Mouse (Mus musculus): ENCODE data around the gene Emilin1. TPM values are rescaled to one million over a fixed set of nuclear protein-coding genes. Genes with fewer than 3 reads are reported as not detected.

Emilin1 gene
- total RNA-seq, 2 experiments from 2014 or later = 100 to 114 TPM

DNA sequence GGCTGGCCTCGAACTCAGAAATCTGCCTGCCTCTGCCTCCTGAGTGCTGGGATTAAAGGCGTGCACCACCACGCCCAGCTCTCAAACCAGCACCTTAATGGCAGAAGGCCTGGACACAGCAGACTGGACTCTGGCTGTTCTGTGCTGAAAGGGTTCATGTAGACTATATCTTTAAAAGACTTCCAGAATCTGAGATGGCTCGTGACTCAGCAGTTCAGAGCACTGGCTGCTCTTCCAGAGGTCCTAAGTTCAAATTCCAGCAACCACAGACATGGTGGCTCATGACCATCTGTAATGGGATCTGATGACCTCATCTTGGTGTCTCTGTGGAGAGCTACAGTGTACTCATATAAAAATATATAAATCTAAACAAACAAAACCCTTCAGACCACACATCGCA, 11.3 kb upstream of the Emilin1 start:
- DNase-seq (ENCODE audit: low spot score in 2 of 2) = no peak

DNA sequence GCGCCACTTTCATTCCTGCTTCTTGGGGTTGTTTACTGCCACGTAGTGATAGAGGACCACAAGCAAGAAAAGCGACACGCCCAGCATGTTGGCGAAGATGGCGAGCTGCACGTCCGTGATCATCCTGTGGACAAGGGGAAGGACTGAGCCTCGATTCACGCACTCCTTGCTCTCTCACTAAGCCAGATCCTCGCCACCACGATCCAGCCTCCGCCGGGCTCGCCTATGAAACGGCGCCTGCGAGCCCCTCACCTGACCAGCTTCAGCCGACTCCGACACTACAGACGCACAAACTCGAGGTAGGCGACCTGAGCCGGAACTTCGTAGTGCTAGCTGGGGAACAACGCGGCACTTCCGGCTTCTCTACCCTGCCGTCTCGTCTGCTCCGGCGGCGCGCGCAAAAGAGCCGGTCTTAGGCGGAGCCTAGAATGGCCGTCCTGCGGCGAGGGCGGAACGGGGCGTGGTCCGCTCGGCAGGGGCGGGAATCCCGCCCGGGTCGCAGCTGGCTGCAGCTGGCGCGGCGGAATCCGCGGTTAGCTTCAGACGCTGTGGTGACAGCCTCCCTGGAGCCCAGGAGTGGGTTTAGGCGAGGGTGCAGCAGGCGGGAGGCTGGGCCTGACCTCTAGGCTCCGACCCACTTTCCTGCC, 5.7 kb upstream of the Emilin1 start, which contains the start of gene Ost4:
TSS of gene Ost4 (minus strand) at position 376 of the 647 bp plus-strand sequence.
- DNase-seq (ENCODE audit: low spot score in 2 of 2) = peak; percentile 91 to 94

DNA sequence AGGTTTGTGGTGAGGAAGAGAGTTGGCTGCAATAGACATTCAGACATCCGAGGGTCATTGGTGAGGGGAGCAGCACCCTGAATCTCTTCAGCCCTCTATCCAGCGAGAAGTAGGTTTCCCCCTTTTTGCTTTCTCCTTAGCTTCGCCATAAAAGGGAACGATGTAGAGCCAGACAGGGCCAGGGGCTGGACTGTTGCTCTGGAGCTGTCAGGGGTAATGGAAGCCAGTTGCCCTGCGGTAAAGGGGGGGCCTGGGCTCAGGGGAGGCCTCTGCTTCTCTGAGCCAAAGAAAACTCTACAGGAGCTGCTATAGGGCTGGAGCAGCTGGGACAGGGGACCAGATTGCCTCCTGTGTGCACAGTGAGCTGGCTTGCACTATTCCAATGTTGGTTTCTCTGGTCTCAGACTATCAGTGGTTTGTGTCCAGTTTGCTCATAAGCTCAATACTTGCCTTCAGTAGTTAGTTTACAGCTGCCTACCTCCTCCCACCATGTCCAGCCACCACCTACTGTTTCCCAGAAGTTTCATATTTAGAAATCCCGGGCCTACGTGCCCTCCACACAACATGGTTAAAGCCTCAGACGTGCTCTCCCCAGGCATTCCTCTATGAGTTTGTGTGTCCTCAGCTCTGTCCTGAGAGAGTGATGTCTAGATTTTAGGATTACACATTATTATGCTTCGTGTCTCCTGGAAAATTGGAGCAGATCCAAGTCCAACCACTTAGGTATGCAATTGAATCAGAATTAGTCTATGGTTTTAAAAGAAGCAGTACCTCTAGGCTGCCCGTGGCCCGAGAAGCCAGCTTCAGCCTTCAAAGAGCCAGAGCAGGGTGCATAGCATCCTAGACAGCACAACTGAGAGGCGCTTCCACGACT, 4.5 kb upstream of the Emilin1 start:
- DNase-seq (ENCODE audit: low spot score in 2 of 2) = no peak

DNA sequence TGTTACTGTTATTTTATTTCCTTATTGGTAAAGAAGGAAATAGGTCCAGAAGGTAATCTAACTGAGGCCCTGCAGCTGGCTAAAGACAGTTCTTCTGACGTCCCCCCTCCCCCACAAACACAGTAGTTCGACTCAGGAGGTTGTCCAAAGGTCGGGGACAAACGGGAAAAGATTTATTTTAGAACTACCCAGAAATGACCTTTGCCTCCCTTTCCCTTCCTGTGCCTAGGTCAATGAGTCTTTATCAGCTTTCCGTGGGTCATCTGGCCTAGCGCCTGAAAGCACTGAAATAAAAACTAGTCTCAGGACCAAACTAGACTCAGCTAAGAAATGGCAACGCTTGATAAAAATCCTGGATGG, 3.9 kb upstream of the Emilin1 start:
- DNase-seq (ENCODE audit: low spot score in 2 of 2) = no peak

DNA sequence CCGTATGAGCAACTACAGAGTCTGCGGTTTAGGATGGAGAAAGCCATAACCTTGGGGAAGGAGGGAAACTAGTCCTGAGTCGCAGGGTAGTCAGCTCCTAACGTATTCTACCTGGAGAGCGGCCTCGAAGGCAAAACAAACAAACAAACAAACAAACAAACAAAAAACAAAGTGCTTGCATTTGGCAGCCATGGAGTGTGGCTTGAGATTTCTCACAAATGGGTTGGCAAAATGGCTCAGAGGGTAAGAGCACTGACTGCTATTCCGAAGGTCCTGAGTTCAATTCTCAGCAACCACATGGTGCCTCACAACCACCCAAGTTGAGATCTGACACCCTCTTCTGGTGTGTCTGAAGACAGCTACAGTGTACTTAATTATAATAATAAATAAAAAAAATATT, 3.3 kb upstream of the Emilin1 start:
- DNase-seq (ENCODE audit: low spot score in 2 of 2) = no peak

DNA sequence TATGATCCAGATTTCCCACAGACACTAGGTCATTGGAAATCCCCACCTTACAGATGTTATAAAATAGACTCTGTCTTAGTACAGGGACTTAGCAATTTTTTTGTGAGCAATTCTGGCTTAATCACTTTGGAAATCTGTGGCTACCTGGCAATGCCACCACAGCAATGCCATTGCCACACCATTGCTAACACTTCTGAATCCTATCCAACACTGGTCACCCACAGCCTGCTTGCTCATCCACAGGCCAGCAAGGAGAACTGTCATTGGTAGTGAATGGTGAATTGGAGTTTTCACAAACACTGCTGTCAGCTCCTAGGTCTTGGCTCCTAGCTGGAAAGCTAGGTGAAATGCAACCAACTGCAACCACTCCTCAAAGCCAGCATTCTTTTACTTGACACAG, 2.7 kb upstream of the Emilin1 start:
- no peak for DNase-seq (ENCODE audit: low spot score in 2 of 2)

DNA sequence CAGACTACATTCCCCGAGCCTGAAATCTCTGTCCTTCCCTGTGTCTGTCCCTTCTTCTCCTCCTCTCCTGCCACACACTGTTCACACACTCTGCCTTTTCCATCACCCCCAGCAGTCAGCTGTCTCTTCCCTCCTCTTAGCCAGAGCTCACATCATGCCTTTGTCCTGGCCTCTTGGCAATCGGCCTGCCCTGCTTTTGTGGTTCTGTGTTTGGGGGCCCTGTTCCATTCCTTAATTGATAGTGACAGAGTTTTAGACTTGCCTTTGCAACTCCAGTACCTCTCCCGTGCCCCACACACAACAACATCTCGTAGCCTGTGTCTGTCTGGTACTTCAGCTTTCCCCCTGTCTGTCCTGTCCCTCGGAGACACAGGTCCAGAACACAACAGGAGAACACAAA, 1.0 kb upstream of the Emilin1 start:
- DNase-seq (ENCODE audit: low spot score in 2 of 2) = no peak

DNA sequence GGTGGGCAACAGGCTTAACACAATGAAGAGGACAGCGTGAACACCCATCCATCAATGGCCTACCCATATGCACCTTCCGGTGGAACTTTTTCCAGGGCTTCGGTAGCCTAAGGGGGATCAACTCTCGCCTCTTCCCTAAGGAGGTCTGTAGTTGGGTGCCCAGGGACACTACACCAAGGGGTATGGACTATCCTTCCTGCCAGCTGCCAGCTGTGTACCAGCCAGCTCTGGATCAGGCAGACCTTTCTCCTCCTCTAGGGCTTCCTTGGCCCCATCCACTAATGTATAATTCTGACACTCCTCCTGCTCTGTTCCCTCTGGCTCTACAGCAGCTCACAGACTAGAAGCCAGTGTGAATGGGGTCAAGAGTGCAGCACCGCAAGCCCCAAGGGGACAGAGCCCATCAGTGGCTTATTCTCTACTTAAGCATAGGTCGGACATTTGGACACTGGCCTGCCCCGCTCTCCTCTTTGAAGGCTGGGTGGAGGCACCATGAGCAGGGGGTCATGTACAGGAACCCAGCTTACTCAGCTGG, 966 bp downstream of the Emilin1 start:
- no peak for DNase-seq (ENCODE audit: low spot score in 2 of 2)

DNA sequence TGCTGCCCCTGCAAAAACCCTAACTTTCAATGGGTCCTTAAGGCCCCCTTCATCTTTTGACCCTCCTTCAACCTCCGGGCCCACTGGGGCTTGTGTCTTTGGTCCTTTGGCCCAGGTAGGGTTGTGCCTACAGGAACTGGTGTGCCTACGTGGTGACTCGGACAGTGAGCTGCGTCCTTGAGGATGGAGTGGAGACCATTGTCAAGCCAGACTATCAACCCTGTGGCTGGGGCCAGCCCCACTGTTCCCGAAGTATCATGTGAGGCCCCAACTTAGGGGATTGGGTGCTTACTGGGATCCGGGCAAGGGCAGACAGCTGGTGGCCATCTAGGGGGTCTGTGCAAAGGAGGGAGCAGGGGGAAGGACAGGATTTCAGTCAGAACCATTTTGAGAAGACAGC, 1.6 kb downstream of the Emilin1 start:
- no peak for DNase-seq (ENCODE audit: low spot score in 2 of 2)

DNA sequence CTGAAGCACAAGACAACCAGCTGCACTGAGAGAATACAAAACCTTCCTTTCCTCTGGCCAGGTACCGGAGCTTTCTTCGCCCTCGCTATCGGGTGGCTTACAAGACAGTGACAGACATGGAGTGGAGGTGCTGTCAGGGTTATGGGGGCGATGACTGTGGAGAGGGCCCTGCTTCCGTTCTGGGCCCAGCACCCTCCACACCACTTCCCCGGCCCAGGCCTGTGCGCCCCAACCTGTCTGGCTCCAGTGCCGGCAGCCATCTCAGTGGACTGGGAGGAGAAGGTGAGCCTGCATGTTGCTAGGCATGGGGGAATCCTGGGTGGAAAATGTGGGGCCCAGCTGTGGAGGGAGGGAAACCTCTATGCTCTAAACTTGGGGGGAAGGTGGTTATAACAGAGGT, 2.3 kb downstream of the Emilin1 start:
- no peak for DNase-seq (ENCODE audit: low spot score in 2 of 2)

DNA sequence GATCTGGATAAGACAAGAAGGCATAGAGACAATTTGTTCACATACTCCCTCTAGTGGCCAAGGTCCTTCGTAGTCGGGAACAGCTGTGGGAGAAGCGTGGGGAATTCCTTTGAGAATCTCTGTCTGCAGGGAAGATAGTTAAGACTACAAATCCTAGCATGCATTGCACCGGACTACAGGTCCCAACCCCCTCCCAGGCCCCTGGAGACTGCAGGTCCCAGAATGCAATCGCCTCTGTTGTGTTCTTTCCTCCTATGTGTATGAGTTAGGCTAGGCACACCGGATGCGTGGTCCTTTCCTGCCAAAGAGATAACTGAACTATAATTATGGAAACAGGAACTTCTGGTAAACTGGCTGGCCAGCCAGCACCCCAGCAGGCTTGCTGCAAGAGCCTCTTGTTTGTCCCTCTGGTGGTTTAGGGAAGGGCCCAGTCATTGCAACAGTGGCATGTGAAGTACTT, 2.8 kb downstream of the Emilin1 start:
- peak in 1 of 2 experiments; percentile 66 for DNase-seq (ENCODE audit: low spot score in 2 of 2)

DNA sequence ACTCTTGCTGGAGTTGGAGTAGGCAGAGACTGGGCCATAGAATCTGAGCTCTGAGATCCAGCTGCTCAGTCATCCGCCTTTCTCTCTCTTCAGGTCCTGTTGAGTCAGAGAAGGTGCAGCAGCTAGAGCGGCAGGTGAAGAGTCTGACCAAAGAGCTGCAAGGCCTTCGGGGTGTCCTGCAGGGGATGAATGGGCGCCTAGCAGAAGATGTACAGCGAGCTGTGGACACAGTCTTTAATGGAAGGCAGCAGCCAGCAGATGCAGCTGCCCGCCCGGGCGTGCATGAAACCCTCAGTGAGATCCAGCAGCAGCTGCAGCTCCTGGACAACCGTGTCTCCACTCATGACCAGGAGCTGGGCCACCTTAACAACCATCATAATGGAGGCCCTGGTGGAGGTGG, 3.6 kb downstream of the Emilin1 start:
- DNase-seq (ENCODE audit: low spot score in 2 of 2) = no peak

DNA sequence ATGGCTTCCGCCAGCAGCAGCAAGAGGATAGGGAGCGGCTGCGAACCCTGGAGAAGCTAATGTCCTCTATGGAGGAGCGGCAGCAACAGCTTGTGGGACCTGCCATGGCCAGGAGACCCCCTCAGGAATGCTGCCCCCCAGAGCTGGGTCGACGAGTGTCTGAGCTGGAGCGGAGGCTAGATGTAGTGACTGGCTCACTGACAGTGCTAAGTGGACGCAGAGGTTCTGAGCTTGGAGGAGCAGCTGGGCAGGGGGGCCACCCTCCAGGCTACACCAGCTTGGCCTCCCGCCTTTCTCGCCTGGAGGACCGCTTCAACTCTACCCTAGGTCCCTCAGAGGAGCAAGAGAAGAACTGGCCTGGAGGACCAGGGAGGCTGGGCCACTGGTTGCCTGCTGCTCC, 4.1 kb downstream of the Emilin1 start:
- DNase-seq (ENCODE audit: low spot score in 2 of 2) = no peak

DNA sequence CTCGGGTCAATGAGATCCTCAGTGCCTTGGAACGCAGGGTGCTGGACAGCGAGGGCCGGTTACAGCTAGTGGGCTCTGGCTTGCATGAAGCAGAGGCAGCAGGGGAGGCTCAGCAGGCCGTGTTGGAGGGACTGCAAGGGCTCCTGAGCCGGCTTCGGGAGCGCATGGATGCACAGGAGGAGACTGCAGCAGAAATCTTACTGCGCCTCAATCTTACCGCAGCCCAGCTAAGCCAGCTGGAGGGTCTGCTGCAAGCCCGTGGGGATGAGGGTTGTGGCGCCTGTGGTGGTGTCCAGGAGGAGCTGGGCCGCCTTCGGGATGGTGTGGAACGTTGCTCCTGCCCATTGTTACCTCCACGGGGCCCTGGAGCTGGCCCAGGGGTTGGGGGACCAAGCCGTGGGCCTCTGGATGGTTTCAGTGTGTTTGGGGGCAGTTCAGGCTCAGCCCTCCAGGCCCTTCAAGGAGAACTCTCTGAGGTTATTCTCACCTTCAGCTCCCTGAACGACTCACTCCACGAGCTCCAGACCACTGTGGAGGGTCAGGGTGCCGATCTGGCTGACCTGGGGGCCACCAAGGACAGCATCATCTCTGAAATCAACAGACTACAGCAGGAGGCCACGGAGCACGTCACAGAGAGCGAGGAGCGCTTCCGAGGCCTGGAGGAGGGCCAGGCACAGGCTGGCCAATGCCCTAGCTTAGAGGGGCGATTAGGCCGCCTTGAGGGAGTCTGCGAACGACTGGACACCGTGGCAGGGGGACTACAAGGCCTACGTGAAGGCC, 4.9 kb downstream of the Emilin1 start:
- no peak for DNase-seq (ENCODE audit: low spot score in 2 of 2)

DNA sequence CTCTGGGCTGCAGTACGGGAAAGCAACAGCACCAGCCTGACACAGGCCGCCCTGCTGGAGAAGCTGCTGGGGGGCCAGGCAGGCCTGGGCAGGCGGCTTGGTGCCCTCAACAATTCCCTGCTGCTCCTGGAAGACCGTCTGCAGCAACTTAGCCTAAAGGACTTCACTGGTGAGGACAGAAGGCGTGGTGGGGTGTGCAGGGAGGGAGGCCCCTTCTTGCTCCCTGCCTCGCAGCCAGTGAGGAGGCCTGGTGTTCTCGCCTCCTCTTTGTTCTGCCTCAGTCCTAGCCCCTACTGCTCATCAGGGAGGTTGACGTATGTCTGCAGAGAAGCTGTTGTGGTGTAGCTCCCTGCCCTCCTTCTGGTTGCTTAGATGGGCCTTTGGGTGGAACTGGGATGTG, 5.5 kb downstream of the Emilin1 start:
- DNase-seq (ENCODE audit: low spot score in 2 of 2) = no peak

DNA sequence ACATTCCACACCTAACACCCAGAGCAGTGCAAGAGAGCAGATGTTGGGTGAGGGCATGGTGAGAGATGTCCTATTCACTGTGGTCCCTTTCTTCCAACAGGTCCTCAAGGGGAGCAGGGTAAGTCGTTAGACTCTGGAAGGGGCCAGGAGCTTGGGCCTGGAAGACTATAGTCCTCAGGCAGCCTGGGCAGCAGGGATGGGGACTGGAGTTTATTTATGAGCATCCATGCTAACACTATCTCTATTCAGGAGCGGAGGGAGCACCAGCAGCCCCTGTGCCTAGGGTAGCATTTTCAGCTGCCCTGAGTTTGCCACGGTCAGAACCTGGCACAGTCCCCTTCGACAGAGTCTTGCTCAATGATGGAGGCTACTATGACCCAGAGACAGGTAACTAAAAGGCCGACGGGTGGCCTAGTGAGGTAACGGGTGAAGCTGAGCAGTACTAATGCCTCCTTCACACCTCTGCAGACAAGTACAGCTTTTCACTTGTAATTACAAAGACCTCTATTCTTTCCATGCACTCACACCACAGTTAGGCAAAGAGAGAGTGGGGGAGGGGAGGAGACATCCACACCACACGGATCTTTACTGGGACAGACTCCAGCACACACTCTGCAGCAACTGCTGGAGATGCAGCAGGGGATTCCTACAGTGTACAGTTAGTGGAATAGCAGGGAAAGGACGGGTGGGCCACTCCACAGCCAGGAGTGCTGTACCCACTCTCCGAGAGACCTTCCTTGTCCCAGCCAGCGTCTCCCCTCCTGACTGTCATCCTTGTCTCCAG, 6.8 kb downstream of the Emilin1 start:
- DNase-seq (ENCODE audit: low spot score in 2 of 2) = no peak

DNA sequence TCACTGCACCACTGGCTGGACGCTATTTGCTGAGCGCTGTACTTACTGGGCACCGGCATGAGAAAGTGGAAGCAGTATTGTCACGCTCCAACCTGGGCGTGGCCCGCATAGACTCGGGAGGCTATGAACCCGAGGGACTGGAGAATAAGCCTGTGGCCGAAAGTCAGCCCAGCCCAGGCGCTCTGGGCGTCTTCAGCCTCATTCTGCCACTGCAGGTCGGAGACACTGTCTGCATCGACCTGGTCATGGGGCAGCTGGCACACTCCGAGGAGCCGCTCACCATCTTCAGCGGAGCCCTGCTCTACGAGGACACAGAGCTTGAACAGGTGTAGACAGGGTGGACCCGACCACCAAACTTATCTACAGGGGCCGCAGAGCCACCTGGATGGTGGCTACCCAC, 7.4 kb downstream of the Emilin1 start:
- DNase-seq (ENCODE audit: low spot score in 2 of 2) = no peak

DNA sequence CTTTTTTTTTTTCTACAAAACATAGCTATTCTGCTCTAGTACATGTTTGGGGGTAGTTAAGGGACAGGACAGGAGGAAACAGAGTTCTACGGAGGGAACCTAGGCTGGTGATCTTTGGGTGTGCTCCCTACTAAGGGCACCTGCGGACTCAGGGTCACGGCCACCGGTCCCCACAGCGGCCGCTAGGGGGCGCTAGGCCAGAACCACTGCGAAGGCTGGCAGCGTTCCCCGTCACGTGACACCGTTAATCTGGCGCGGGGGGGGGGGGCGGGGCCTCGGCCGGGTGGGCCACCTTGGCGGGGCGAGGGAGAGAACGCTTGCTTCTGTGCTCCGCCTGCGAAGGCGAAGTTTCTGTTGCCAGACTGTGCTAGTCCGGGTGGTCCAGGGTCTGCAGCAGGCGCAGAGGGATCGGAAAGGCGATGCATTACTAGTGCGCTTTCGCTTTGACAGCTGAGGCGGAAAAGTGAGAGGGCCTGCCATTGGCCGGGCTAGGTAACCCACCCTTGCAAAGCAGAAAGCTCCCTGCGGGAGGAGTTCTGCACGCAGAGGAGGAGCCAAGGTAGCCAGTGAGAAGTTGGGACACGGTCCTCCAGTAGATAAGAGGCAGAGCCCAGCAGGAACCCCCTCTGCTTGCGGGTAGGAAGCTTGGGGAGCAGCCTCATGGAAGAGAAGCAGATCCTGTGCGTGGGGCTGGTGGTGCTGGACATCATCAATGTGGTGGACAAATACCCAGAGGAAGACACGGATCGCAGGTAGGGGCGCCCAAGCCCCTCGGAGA, 8.2 kb downstream of the Emilin1 start, which contains the start of gene Khk:
TSS of gene Khk (plus strand) at position 176 of the 778 bp plus-strand sequence.
- peak; percentile 83 to 93 for DNase-seq (ENCODE audit: low spot score in 2 of 2)

DNA sequence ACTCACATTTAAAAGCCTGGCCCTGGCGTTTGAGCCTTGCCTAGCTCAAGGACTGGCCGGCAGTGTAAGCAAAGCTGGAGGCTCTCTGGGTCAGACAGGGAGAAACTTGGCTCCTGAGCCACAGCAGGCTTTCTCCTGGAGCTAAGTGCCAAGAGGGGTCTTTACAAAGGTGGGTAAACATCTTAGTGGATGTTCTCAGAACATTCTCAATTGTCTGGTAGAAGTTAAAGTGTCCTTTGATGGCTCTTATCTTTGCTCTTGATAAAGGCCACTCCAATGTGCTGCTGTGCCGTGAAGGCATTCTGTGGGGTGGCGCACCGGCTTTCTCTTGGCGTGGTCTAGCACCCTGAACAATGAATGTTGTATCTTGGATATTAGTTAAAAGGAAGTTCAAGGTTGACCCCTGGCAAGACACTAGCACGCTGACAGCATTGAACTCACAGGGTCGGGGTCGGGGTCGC, 9.4 kb downstream of the Emilin1 start:
- no peak for DNase-seq (ENCODE audit: low spot score in 2 of 2)

DNA sequence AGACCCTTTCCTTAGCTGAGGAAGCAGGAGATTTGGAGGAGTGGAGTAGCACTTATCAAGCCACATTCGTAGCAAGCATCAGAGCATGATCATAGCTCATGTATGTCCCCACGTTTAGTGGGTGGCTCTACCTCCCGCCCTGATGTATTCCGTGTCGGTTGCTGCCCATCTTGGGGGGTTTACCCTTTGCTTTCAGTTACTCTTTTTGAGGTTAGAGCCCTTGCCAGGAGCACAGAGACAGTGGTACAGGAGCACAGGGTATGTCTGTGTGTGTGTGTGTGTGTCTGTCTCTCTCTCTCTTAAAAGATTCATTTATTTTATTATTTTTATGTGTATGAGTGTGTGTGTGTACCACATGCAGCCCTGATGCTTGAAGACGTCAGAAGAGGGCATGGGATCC, 9.9 kb downstream of the Emilin1 start:
- no peak for DNase-seq (ENCODE audit: low spot score in 2 of 2)

Data from adrenal gland, postnatal 4 days (tissue).